Mouse (Mus musculus) neutrophil, adult 5-6 weeks (primary cell): ENCODE results near the gene Hdac4. TPM values are rescaled to one million over a fixed set of nuclear protein-coding genes. Genes with fewer than 3 reads are reported as not detected.

Source experiments
- ATAC-seq: fragments of 151-379, 151-347 bp; 2 replicates; pipeline ENCODE4 v1.8.0; 2017; ENCODE audit warnings: mild to moderate bottlenecking, moderate TSS enrichment; ENCODE audit not compliant: insufficient number of reproducible peaks, poor library complexity, low FRiP score, severe bottlenecking; ENCODE audit errors: extremely low read depth
- total RNA-seq: library from RNA; stranded (forward); fragments of 200-1000 nt; gene quantifications from 2 replicates; pipeline ENCODE4 v1.2.3, GENCODE M21; 2017

Gene Hdac4
- total RNA-seq, 1 experiment from 2014 or later, result 55.2 TPM

DNA sequence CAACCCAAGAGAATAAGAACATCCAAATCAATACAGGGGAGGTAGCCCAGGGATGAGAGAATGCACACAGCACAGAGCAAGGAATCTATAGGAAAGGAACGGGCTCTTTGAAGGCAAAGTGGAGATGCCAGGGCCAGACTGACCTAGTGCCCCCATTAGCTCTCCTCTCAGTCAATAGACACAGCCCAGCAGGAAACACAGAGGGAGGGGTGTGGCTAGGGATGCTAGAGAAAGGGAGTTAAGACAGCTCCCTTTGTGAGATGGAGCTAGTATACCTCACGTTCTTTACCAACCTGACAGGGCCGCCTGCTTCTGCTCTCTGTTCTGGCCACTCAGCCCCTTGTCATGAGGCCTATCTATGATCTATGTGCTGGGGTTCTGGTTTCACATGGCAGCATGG is 144.9 kb downstream of the Hdac4 start:
- no peak for ATAC-seq

DNA sequence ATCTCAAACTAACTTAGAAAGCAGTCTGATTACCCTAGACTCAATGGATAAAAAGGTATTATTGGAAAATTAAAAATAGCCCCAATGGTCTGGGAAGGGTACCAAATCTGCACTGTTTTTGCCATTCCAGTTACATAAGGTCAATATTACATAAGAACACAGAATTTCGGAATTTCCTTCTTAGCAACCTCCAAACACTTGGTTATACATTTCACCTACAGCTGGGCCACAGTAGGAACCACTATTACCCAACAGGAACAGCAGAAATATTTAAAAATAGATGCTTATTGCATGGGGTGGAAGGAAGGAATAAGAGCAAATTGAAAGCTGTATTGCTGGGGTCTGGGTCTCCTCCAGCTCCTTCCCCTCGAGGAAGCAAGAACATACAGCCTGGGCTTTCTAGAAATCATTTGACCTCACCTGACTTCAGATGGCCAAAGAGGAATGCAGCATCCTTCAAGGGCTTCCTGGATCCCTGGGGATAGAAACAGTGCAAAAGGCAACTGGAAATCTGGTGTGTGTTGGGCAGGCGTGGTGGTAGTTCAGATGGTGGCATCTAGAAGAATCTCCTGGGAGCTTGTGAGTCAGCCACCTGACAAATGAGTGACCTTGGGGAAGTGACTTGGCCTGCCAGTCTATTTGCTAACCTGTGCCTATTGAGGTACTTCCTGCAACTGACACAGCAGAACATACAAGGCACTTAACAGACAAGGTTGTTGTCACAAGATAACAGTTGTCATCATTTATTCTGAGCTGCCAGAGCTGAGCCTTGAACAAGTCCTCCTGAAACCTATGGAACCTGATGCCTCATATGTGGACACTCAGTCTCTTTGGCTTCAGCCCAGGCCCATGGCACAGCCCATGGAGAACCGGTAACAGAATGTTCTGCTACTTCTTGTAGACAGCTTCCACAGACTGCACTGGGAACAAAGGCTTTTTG is 146.8 kb downstream of the Hdac4 start:
- ATAC-seq, result peak; percentile 63

GRCm38 (mm10) chr1:92045671-92046070 is 149.8 kb downstream of the Hdac4 start:
- no peak for ATAC-seq

DNA sequence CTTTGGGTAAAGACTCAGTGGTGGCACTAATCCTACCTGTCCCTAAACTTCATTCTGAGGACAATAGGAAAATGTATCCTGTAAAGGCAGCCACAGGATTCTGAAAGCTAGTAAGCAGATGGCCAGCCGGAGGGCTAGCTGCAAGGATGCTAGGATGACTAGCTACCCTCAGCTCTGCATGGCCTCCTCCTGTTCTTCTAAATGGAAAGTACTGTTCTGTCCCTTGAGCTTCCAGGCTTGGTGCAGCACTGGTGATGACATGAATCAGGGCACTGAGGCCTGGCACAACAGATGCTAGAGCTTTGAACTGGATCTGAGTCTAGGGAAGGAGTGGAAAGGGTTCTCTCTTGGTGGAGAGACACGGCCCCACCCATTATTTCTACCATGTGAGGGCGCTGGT is 150.6 kb downstream of the Hdac4 start:
- no peak for ATAC-seq

GRCm38 (mm10) chr1:92043989-92044388 is 151.5 kb downstream of the Hdac4 start:
- ATAC-seq, result no peak

DNA sequence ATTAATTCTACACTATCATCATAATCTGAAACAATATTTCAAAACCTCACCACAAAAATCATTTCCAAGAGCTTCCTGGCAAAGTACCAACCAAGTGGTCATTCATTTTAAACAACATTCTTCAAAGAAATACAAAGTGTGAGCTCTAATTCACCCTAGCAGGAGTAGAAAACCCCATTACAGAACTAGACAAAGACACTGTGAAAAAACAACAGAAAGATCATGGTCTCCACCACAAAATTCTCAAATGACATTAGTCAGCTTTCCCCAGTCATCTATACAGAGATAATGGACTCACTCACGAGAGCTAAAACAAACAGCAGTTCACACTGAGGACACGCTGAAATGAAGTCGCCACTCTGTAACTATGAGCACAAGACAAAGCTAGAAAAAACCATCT is 153.4 kb downstream of the Hdac4 start:
- no peak for ATAC-seq

DNA sequence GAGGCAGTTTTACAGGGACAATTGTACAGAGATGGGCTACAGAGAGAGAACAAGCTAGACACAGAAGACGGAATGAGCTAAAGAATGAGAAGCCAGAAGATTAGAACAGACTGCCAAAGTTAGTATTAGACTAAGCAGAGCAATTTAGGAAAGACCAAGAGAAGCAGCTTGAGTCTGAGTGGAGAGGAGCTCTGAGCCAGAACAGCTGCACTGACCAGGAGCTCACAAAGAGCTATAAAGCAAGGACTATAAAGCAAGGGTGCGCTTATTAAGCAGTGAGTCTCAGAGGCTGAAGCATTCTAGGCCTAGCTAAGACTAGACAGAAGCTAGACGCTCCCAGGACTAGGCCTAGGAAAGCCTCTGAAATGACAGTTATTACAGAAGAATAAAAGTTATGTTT is 154.2 kb downstream of the Hdac4 start:
- no peak for ATAC-seq

DNA sequence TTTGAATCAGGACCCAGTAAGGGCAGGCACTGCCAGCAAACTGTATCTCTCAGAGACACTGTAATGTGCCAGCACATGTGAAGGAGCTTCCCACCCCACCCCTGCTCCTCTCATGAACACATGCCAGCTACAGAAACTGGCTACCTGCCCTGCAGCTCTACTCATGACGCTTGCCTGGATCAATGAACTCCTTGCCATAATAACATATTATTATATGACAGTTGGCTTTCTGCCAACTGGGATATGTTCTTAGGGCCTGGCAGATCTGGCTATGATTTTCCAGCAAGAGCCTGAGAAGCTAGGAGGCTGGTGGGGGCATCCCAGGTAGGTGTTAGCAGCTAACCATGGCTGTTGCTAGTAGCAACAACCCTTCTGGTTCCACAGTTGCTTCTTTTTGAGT is 156.8 kb downstream of the Hdac4 start:
- no peak for ATAC-seq

- no peak for ATAC-seq
Observed at GRCm38 (mm10) chr1:92037039-92037438, 158.5 kb downstream of the Hdac4 start.

- ATAC-seq, result no peak
Observed at GRCm38 (mm10) chr1:92035770-92036169, 159.7 kb downstream of the Hdac4 start.

- peak; percentile 26; the same call in 1 of the 2 replicates for ATAC-seq
Observed at GRCm38 (mm10) chr1:92034247-92034646, 161.3 kb downstream of the Hdac4 start.

DNA sequence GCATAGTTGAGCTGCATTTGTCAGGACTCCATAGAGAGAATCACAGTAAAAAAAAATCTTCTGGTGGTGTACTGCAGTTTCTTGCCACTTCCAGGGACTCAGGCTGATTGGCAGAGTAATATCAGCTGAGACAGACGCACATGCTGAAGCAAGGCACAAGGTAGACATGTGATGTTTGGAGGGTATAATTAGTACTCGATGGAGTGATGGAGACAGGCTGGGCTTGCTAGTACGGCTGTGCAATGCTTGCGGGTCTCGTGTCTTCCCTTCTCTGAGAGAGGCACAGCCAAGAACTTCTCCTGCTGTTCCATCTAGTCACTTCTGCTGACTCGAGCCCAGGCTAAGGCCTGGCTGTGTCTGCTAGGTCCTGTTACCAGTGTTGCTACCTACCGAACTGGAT is 162.0 kb downstream of the Hdac4 start:
- no peak for ATAC-seq

GRCm38 (mm10) chr1:92030541-92030940 is 165.0 kb downstream of the Hdac4 start:
- no peak for ATAC-seq

DNA sequence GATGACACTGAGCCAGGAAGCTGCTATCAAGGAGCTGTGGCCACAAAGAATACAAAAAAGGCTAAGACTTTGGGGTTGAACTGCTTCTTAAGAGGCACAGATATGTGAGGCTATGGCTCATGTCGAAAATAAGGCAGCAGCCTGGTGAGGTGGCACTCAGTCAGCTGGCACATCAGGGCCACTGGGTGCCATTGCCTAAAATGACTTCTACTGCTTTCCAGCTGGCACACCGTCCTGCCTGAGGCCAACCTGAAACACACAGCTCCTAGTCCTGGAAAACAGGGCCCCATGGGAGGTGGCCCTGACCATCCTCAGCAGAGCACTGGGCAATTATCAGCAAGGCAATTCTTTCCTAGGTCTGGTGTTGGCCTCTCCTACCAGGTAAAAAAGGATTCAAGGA is 167.3 kb downstream of the Hdac4 start:
- ATAC-seq, result no peak

- ATAC-seq, result no peak
Observed at GRCm38 (mm10) chr1:92026351-92026750, 169.1 kb downstream of the Hdac4 start.

DNA sequence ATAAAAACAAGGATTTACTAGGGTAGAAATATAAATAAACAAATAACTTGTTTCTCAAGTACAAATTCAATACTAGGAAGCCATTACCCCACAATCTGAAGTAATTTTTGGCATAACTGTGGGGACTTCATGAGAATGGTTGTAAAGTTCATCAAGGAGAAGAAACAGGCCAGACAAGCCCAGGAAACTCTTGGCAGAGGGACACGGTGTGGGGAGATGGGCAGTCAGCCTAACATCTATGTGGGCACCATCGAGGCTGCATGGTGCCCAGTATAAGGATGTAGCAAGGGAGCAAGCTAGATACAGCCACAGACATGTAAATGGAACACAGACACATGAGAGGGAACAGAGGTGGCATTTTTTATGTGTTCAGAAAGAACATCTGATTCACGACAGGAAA is 171.6 kb downstream of the Hdac4 start:
- ATAC-seq, result no peak

GRCm38 (mm10) chr1:92022009-92022408 is 173.5 kb downstream of the Hdac4 start:
- ATAC-seq, result no peak

- no peak for ATAC-seq
Observed at GRCm38 (mm10) chr1:92015938-92016672, 179.4 kb downstream of the Hdac4 start.

GRCm38 (mm10) chr1:92015252-92015651 is 180.2 kb downstream of the Hdac4 start:
- no peak for ATAC-seq

DNA sequence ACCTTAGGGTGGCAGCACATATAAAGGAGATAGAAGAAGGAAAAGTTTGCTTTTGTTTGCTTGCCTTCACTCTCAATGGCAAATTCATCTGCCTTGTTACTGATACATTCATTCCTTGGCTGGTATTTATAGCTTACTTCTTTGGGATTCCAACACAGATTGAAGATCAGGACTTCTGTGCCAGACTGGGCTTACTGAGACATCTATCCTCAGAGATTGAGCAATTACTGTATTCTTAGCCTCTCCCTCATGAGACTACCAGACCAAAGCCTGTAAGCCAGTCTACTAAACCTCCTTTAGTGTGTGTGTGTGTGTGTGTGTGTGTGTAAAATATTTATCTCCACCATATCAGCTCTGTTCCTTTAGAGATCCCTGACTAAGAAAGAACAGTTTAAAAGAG is 181.0 kb downstream of the Hdac4 start:
- no peak for ATAC-seq
